Mouse (Mus musculus) thymus, postnatal 10 days (tissue): ENCODE measurements around the gene H2-Q10.
"Not testable (repeated sequence)": the region's sequence is repeated elsewhere in the genome, so short reads cannot be mapped to it uniquely, and the experiment has no call there.

Experiments used
- DNase-seq, 2 experiments: peaks; one replicate each; pipeline ENCODE4 v3.0.0; 2021; ENCODE audit warnings: low spot score in 2 of 2

The H2-Q10 gene

DNA sequence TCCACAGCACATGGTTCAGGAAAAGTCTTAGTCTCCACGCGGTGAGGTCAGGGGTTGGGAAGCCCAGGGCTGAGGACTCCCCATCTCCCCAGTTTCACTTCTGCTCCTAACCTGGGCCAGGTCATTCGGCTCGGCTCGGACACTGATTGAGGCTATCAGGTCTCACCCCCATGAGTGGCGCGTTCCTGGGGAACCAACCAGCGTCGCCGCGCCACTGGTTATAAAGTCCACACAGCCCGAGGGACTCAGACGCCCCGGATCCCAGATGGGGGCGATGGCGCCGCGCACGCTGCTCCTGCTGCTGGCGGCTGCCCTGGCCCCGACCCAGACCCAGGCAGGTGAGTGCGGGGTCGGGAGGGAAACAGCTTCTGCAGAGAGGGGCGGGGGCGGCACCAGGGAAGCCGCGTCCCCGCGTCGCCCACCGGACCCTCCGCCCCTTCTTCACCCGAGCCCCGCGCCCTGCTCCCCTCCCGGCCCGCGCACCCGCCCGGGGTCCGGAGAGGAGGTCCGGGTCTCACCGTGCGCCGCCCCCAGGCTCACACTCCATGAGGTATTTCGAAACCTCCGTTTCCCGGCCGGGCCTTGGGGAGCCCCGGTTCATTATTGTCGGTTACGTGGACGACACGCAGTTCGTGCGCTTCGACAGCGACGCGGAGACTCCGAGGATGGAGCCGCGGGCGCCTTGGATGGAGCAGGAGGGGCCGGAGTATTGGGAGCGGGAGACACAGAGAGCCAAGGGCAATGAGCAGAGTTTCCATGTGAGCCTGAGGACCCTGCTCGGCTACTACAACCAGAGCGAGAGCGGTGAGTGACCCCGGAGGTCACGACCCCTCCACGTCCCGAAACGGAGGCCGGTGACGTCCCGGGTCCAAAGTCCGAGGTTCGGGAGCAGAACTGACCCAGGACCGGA is at the start of gene H2-Q10:
Gene H2-Q10 (plus strand): TSS at position 248 of the 910 bp plus-strand sequence.
- no peak for DNase-seq

- DNase-seq: peak in 1 of 2 experiments; percentile 60
These were observed 49.6 kb upstream of the H2-Q10 start for GRCm38 (mm10) chr17:35420206-35420810.

DNA sequence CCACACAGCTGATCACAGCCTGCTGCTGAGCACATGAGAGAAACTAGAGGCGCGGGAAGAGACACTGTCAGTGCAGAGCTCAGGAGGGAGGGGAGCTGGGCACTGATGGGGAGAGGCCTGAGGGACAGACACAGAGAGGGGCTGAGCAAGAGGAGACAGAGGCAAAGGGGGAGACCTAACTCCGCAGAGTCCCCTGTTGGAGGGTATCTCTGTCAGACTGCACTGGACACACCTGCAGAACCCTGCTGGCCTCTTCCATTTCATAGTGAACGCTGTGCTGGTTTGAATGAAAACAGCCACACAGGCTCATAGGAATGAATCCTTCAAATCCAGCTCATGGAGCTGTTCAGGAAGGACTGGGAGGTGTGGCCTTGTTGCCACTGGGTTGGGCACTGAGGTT is 48.6 kb upstream of the H2-Q10 start:
- DNase-seq: not testable (repeated sequence)

GRCm38 (mm10) chr17:35422360-35422759 is 47.5 kb upstream of the H2-Q10 start:
- not testable (repeated sequence) for DNase-seq

- not testable (repeated sequence) for DNase-seq
These were observed 46.6 kb upstream of the H2-Q10 start for GRCm38 (mm10) chr17:35423131-35423810.

- not testable (repeated sequence) for DNase-seq
These were observed 45.8 kb upstream of the H2-Q10 start for GRCm38 (mm10) chr17:35424106-35424505.

- DNase-seq: not testable (repeated sequence)
These were observed 45.1 kb upstream of the H2-Q10 start, which contains the start of gene H2-Q6 for GRCm38 (mm10) chr17:35424624-35425416. Gene H2-Q6 (plus strand): TSS chr17:35424850.

DNA sequence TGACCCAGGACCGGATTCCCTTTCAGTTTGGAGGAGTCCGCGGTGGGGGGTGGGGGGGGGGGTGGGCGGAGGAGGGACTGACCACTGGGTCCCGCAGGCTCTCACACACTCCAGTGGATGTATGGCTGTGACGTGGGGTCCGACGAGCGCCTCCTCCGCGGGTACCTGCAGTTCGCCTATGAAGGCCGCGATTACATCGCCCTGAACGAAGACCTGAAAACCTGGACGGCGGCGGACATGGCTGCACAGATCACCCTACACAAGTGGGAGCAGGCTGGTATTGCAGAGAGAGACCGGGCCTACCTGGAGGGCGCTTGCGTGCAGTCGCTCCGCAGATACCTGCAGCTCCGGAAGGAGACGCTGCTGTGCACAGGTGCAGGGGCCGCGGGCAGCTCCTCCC is 44.4 kb upstream of the H2-Q10 start:
- DNase-seq: not testable (repeated sequence)

- DNase-seq: not testable (repeated sequence)
These were observed 41.0 kb upstream of the H2-Q10 start for GRCm38 (mm10) chr17:35428883-35429282.

DNA sequence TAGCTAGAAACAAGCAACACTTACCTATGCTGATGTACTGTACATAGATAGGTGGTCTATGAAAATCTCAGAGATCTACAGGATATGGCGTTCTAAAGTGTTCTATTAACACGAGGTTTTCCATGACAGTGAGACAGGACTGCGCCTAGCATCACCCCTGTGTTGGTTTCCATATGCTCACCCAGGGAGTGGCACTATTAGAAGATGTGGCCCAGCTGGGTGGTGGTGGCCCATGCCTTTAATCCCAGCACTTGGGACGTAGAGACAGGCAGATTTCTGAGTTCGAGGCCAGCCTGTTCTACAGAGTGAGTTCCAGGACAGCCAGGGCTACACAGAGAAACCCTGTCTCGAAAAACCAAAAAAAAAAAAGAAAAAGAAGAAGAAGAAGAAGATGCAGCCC is 39.2 kb upstream of the H2-Q10 start:
- not testable (repeated sequence) for DNase-seq

DNA sequence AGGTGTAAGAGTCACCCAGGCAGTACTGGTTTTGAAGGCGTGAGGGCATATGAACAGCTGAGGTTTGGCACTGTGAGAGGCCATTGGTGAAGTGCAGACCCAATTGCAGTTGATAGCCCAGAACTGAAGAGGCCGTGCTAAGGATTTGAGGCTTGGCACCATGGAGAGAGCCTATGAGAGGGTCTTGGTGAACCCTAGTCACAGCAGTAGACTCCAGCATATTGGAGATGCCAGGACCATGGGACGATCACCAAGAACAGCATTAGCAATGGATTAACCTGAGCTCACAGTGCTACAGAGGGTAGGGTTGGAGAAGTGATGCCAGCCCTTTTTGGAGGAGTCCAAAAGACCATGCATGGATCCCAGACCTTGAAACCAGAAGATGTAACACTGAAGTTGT is 37.7 kb upstream of the H2-Q10 start:
- DNase-seq: not testable (repeated sequence)

DNA sequence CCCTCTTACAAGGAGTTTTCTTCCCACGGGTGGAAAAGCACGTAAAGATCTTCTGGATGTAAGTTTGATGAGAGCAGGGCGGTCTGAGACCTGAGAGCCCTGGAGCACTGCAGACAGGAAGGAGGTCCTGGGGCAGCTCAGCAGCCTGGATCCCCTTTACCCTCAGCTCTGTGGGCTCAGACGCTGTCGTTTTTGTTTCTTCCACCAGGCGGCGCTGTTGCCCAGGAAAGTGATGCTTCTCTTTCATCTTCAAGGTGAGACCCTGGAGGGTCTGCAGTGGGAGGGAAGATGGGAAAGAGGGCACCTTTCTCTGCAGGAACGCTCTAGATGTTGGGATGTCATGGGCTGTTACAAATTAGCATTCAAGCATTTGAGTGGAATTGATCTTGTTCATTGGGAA is 35.1 kb upstream of the H2-Q10 start:
- DNase-seq: peak in 1 of 2 experiments; percentile 40

DNA sequence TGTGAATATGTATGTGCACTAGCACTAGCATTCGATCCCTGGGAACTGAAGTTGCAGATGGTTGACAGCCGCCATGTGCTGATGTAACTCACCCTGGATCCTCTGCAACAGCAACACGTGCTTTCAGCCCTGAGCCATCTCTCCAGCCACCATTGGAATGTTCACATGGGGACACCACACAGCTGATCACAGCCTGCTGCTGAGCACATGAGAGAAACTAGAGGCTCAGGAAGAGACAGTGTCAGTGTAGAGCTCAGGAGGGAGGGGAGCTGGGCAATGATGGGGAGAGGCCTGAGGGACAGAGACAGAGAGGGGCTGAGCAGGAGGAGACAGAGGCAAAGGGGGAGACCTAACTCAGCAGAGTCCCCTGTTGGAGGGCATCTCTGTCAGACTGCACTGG is 34.3 kb upstream of the H2-Q10 start:
- DNase-seq: not testable (repeated sequence)

- DNase-seq: not testable (repeated sequence)
These were observed 32.4 kb upstream of the H2-Q10 start for GRCm38 (mm10) chr17:35437386-35437936.

GRCm38 (mm10) chr17:35438395-35438794 is 31.5 kb upstream of the H2-Q10 start:
- not testable (repeated sequence) for DNase-seq

DNA sequence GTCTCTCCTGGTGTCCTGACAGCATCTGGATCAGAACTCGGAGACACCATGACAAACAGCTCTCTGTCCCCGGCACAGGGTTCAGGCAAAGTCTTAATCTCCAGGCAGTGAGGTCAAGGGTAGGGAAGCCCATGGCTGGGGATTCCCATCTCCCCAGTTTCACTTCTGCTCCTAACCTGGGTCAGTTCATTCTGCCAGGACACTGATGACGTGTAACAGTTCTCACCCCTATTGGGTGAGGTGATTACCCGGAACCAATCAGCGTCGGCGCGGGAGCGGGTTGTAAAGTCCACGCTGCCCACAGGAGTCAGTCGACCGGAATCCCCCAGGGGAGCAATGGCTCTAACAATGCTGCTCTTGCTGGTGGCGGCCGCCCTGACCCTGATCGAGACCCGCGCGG is 31.0 kb upstream of the H2-Q10 start, which contains the start of gene H2-Q7:
Gene H2-Q7 (plus strand): TSS at position 271 of the 400 bp plus-strand sequence.
- DNase-seq: not testable (repeated sequence)

DNA sequence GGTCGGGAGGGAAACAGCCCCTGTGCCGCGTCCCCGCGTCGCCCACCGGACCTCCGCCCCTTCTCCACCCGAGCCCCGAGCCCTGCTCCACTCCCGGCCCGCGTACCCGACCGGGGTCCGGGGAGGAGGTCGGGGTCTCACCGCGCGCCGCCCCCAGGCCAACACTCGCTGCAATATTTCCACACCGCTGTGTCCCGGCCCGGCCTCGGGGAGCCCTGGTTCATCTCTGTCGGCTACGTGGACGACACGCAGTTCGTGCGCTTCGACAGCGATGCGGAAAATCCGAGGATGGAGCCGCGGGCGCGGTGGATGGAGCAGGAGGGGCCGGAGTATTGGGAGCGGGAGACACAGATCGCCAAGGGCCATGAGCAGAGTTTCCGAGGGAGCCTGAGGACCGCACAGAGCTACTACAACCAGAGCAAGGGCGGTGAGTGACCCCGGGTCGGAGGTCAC is 30.6 kb upstream of the H2-Q10 start:
- DNase-seq: not testable (repeated sequence)

DNA sequence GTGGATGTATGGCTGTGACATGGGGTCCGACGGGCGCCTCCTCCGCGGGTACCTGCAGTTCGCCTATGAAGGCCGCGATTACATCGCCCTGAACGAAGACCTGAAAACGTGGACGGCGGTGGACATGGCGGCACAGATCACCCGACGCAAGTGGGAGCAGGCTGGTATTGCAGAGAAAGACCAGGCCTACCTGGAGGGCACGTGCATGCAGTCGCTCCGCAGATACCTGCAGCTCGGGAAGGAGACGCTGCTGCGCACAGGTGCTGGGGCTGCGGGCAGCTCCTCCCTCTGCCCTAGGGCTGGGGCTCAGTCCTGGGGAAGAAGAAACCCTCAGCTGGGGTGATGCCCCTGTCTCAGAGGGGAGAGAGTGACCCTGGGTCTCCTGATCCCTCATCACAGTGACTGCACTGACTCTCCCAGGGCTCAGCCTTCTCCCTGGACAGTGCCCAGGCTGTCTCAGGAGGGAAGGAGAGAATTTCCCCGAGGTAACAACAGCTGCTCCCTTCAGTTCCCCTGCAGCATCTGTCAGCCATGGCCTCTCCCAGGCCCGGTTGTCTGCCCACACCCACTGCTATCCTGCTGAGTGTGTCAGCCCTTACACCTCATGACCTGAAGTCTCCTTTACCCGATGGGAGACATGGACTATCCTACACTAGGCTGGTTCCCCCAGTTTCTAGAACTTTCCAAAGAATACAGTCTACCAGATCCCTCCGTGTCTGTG is 29.8 kb upstream of the H2-Q10 start:
- not testable (repeated sequence) for DNase-seq

DNA sequence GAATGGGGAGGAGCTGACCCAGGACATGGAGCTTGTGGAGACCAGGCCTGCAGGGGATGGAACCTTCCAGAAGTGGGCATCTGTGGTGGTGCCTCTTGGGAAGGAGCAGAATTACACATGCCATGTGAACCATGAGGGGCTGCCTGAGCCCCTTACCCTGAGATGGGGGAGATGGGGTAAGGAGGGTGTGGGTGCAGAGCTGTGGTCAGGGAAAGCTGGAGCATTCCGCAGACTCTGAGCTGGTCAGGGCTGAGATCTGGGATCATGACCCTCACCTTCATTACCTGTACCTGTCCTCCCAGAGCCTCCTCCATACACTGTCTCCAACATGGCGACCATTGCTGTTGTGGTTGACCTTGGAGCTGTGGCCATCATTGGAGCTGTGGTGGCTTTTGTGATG is 27.5 kb upstream of the H2-Q10 start:
- not testable (repeated sequence) for DNase-seq

- not testable (repeated sequence) for DNase-seq
These were observed 25.4 kb upstream of the H2-Q10 start for GRCm38 (mm10) chr17:35444510-35444909.
